Mouse (Mus musculus) brain, embryonic 14.5 days (tissue): Measurements from ENCODE around the gene Ncbp1.

Experiments used
- CTCF ChIP-seq: fragments of 200-500 bp; IDR thresholded peaks from 2 replicates; pipeline ENCODE4 v1.5.1; 2012; ENCODE audit warnings: inconsistent platforms, mild to moderate bottlenecking, moderate library complexity, borderline replicate concordance; ENCODE audit not compliant: insufficient read depth, insufficient read length; ENCODE audit errors: extremely low read depth
- POLR2A ChIP-seq: fragments of 200-500 bp; IDR thresholded peaks from 2 replicates; pipeline ENCODE4 v1.6.1; 2012; ENCODE audit warnings: mild to moderate bottlenecking, inconsistent platforms, borderline replicate concordance; ENCODE audit not compliant: poor library complexity, insufficient read depth, insufficient read length, severe bottlenecking; ENCODE audit errors: extremely low read depth

DNA sequence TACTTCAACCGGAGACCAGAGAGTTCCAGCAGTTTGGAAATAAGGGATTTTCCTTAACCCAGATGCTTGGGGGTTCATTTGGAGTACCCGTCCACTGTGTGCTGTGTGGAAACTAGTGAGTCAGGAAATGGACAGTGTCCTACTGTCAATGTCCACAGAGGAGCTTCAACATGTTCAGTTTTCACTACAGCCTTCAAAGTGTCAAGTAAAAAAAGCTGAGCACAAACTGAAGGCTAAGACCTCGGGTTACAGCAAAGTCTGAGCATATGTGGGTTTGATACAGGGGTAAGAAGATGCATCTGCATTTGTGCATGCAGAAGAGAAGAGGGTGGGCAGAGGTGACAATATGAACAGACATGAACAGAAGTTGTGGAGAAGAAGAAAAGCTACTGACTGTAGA, 17.6 kb upstream of the Ncbp1 start:
- TF ChIP-seq CTCF, result no peak
- no peak for TF ChIP-seq POLR2A
